Mouse (Mus musculus) right cerebral cortex, postnatal 25 days (tissue): ENCODE results near the gene Lrmda.

ENCODE experiments used
- DNase-seq: peaks from one replicate; pipeline ENCODE4 v3.0.0; 2022

Gene Lrmda

GRCm38 (mm10) chr14:22998906-22999305 lies 979.4 kb downstream of the Lrmda start:
- no peak for DNase-seq

GRCm38 (mm10) chr14:23011989-23012388 lies 992.5 kb downstream of the Lrmda start:
- DNase-seq = no peak

GRCm38 (mm10) chr14:23014747-23015286 lies 995.3 kb downstream of the Lrmda start:
- DNase-seq = no peak

- no peak for DNase-seq
Observed at GRCm38 (mm10) chr14:23015321-23016067, 996.0 kb downstream of the Lrmda start.

GRCm38 (mm10) chr14:23016068-23016611 lies 996.6 kb downstream of the Lrmda start:
- DNase-seq = no peak

GRCm38 (mm10) chr14:23041002-23041401 lies 1021.5 kb downstream of the Lrmda start:
- DNase-seq = no peak

GRCm38 (mm10) chr14:23045322-23045721 lies 1025.8 kb downstream of the Lrmda start:
- no peak for DNase-seq

GRCm38 (mm10) chr14:23046330-23046729 lies 1026.8 kb downstream of the Lrmda start:
- peak; percentile 12 for DNase-seq

GRCm38 (mm10) chr14:23051441-23051840 lies 1031.9 kb downstream of the Lrmda start:
- DNase-seq = no peak

GRCm38 (mm10) chr14:23052833-23053592 lies 1033.5 kb downstream of the Lrmda start:
- no peak for DNase-seq

- DNase-seq = no peak
Observed at GRCm38 (mm10) chr14:23057228-23057976, 1037.9 kb downstream of the Lrmda start.

GRCm38 (mm10) chr14:23057987-23058386 lies 1038.5 kb downstream of the Lrmda start:
- no peak for DNase-seq

GRCm38 (mm10) chr14:23078719-23079118 lies 1059.2 kb downstream of the Lrmda start:
- no peak for DNase-seq

- DNase-seq = no peak
Observed at GRCm38 (mm10) chr14:23084241-23084773, 1064.8 kb downstream of the Lrmda start.

- no peak for DNase-seq
Observed at GRCm38 (mm10) chr14:23084797-23085196, 1065.3 kb downstream of the Lrmda start.

- DNase-seq = no peak
Observed at GRCm38 (mm10) chr14:23093306-23093705, 1073.8 kb downstream of the Lrmda start.

- no peak for DNase-seq
Observed at GRCm38 (mm10) chr14:23094546-23095157, 1075.1 kb downstream of the Lrmda start.

- DNase-seq = no peak
Observed at GRCm38 (mm10) chr14:23095158-23096016, 1075.9 kb downstream of the Lrmda start.

- no peak for DNase-seq
Observed at GRCm38 (mm10) chr14:23096017-23096336, 1076.5 kb downstream of the Lrmda start.

GRCm38 (mm10) chr14:23096405-23096804 lies 1076.9 kb downstream of the Lrmda start:
- no peak for DNase-seq
